Mouse (Mus musculus) T-cell, adult 2 months (primary cell): ENCODE data around the gene Slc38a11.

Source experiments
- DNase-seq: peaks from one replicate; pipeline ENCODE4 v3.0.0; 2022; ENCODE audit warnings: low spot score

Gene Slc38a11

DNA sequence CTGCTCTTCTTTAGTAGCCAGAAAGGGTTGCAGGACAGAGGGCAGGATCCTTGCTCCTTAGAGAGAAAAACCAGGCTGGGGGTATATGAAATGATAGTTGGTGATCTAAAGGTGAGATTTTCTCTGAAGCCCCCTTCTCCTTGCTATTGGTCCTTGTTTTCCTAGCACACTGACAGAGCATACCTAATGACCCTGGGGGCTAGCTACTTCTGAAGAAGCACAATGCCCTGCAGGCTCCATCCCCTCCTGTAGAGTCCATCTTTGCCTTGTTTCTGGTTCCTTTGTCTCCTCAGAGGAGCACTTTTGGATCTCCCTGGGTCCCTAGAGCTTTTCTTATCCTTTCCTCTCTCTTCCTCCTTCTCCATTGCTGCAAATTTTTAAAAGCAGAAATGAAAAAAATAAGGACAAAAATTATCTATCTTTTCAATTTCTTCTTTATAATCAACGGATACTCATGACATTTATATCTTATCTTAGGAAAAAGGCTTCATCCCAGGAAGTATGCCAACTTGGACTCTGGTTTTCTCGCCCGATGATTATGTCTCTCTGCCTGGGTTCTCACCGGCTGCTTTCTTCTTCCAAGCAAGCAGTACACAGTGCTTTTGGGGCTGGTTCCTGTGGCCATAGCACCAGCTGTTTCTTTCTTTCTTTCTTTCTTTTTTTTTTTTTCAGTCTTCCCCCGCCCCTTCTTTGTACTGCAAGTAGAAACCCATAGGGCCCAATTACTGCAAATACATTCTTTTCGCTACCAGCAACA is 41.7 kb downstream of the Slc38a11 start:
- DNase-seq, result no peak

DNA sequence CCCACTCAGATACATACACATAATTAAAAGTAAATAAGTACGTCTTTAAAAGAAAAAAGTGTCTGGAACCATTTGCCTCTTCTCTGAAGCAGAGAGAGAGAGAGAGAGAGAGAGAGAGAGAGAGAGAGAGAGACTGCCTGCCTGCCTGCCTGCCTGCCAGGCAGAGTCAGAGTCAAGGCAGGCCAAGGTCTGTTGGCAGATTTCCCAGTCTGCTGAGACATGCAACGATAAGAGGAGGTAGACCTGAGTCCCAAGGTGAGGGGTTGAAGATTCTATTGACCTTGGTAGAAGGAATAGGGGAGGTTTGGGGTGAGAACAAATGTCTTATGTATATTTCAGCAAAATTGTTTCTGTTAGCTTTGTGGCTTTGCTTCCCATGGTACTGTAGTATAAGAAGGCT is 42.9 kb downstream of the Slc38a11 start:
- no peak for DNase-seq

DNA sequence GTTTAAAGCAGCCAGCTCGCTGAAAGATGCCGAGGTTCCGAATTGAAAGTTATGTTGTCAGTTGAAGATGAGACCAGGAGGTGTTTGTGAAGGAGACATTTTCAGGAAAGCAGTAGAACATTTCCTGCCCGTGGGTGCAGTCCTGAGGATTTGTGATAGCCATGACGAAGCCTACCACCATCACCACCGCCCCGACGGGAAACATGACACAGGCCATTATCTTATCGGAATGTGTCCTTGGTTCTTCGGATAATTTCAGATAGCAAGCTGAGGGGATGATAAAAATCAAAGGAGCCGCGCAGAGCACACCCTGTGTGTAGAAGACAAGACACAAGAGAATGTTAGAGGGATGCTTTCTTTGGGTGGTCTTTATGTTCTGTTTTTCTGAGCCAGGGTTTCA is 47.1 kb downstream of the Slc38a11 start:
- no peak for DNase-seq

DNA sequence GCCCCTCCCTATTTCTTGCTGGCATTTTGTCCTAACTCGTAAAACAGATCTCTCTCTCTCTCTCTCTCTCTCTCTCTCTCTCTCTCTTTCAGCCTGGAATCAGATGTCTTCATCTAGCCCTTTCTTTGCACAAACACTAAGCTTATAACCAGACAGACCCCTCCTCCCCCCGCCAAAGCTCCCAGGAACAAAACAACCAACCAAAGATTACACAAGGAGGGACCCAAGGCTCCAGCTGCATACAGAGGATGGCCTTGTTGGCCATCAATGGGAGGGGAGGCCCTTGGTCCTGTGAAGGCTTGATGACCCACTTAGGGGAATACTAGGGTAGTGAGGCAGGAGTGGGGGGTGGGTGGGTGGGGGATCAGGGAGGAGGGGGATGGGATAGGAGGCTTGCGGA is 52.6 kb downstream of the Slc38a11 start:
- DNase-seq, result no peak

DNA sequence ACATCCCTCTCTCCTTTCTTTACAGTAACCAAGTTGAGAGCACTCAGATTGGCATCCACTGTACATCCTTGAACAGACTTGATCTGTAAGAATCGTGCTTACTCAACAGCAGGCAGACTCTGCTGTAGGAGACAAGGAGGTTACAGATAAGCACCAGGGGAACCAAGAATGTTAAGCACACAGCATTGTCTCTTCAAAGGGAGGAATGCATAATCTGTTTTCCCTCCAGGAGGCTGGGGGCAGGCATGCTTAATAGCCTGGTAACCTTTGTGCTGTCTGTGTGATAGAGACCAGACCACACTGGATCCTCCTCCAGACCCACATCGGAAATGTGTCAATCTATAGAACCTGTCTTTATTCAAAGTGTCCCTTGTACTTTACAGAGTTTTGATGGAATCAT is 67.3 kb downstream of the Slc38a11 start:
- DNase-seq, result no peak

DNA sequence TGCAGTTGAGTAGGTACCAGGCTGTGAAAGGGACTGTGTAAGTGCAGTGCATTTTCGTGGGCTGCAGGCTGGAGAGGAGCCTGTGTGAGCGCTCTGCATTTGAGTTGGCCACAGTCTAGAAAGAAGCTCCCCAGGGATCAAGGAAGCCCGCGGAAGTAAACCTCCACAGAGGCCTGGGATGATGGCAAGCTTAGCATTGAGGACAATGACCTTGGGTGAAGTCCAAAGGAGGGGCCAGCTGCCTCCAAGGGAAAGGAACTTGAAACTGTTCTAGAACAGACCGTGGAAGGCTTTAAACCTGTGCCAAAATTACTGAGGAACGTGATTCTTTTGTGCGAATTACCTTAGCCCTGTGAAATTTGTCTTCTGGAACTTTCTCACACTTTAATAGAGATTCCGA is 69.7 kb downstream of the Slc38a11 start:
- DNase-seq, result no peak

DNA sequence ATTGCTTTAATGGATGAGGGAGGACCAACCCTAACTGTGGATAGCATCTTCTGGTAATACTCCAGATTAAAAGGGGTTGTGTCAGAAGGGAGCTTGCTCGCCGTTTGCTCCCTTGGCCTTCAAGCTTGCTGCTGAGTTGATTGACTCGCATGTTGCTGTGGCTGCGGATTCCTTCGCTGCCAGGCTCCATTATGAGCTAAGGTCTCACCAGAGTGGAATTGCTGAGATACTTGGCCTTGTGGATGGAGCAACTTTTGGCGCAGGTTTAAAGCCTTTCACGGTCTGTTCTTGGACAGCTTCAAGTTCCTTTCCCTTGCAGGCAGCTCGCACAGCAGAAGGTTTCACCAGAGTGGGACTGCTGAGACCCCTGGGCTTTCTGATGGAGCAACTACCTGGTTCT is 70.4 kb downstream of the Slc38a11 start:
- DNase-seq, result no peak

DNA sequence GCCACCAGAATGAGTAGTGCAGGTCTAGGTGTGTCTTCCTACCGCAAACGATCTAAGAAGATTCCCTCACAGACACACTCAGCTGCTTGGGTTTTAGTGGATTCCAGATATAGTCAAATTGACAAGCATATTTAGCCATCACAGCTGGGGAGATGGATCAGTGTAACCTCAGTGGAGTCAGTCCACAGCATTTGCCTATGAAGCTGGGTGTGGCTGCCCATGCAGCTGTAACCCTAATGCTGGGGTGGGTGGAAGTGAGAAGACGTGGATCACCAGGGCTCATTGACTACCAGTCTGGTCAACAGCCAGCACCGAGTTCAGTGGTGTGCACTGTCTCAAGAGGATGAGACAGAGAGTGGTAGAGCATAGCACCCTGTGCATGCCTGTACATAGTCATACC is 74.1 kb downstream of the Slc38a11 start:
- DNase-seq, result no peak

DNA sequence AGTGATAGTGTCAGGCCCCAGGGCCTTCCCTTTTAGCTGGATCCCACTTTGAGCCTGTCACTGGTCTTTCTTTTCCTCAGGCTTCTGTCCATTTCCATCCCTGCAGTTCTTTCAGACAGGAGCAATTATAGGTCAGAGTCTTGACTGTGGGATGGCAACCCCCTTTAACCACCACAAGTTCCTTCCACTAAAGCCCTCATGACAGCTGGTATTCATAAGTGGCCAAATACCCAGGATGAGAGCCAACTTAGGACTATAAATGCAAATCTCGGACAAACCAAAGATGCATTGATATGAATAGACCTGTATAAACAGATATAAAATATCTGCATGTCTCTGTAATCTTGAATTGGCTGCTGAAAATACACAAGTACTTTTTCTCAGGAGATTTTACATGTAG is 75.1 kb downstream of the Slc38a11 start:
- DNase-seq, result no peak

DNA sequence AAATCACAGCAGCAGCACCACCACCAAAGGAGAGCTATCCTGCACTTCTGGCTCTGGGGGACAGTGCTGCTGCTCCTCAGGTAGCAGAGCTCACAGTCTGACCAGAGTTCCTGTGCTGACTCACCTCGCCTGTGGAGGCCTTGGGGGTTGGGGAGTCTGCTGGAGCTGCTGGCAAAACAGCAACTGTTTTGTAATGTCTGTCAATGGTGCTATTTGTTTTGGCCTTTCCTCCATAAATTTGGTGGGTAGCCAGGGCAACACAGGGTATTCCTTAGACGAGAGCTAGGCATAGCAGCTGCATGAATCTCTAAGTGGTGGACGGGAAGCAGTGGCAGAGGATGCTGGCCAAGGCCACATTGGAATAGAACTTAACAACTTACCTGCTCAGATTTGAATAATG is 78.5 kb downstream of the Slc38a11 start:
- DNase-seq, result no peak

DNA sequence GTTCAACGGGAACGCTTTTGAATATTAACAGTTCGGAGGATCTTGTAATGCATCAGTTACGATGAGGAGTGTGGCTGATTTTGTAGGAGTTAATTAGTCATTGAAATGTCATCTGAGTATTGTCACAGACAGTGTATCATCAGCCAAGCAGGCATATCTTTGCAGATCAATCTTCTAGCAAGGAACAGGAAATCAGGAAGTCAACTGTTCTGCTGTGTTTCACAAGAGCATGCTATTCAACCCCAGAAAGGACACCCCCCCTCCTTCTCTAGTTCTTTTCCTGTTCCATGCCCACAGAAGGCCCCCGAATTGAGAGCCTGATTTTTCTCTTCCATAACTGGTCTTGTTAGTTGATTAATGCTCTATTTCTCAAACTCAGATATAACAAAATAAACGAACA is 80.9 kb downstream of the Slc38a11 start:
- DNase-seq, result no peak

DNA sequence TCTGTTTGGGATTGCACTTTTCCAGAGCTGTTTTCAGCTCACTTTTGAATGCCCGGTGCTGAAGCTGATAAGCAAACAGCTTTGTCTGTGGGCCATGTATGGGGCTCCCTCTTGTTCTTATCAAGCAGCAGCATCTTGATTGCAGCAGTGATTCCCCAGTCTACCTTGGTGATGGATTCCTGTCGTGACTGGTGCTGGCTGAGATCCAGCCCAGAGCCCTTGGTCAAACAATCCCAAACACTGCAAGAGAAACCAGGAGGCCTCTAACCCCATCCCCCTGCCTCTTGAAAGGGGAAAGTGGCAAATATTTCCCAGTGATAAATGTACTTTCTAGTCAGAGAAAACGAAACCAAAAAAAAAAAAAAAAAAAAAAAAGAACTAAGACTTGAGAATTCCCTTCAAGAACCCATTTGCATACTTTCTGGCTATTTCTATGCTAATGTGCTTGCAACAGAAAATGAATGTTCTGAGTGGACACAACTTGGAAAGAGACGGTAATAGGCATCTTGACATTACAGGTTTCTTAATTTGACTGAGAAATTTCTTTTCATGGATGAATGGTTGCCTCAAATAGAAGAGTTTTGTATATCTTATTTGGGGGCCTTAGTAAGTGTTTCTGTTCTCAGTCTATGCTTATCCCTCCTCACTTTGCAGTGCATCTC is 84.7 kb downstream of the Slc38a11 start:
- no peak for DNase-seq

DNA sequence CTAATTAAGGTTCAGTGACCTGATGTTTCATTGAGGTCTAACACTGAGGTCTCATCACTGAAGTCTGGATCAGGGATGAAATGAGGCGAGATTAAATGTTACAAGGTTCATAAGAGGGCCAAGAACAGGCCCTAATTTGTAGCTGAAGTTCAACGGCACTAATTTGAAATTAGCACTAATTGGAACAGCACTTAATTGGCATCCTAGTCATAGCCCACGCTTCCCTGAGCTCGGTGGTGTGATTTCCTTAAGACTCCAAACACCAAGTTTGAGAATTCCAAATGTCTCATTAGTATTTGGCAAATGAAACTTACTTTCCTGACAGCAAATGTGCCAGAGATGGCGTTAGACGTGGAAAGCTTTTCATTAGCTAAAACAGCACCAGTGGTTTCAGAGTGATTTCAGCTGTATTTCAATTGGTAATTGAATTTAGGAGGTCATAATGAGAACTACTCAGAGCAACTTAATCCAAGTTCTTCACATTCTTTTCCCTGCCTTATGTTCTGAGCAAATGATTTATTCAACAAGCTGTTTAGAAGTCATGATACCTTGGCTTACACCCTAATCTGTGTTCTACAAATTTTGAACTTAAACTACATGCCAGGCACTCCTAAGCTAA is 88.3 kb downstream of the Slc38a11 start:
- DNase-seq, result no peak

DNA sequence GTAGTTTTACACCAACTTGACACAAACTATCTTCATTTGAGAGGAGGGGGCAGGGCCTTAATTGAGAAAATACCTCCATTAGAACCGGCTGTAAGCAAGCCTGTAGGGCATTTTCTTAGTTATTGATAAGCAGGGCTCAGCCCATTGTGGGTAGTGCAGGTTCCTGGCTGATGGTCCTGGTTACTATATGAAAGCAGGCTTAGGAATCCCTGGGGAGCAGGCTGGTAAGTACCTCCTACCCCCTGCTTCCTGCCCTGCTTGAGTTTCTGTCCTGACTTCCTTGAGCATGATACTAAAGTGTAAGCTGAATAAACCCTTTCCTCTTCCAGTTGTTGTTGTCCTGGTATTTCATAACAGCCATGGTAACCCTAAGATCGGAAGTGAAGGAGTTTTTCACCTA is 89.9 kb downstream of the Slc38a11 start:
- no peak for DNase-seq

DNA sequence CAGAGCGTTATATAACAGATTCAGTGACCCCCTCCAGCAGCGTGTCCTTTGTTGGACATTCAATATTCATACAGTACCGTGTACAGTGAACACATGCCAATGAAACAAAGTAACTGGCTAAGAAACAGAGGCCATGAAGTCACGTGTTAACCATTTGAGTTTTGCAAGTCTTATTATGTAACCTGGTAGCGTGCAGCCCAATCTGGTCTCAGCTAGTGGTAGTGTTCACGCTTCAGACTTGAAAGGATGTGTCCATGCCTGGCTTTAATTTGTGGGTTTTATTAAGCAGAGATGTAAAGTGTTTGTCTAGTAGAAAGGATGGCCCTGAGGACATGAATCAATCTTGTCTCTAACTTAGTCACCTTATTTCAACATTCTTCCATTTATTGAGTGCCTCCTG is 95.1 kb downstream of the Slc38a11 start:
- DNase-seq, result no peak

DNA sequence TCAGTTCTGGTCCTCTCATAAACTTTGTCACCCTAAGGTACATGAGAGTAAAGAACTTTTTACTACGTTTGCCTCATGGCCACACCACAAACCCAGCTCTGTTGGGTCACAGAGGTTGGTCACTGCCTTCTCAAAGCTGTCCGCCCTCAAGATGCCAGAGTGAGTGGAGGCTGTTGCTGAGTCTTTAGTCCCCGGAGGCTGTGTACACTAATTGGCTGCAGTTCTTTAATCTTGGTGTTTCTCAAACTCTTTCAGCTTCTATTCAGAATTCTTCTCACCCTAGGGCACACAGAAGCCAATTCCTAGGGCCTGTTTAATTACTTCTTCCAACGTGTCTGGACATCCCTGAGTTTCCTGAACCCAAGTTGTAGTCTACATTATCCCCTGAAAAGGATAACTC is 96.0 kb downstream of the Slc38a11 start:
- DNase-seq, result no peak

DNA sequence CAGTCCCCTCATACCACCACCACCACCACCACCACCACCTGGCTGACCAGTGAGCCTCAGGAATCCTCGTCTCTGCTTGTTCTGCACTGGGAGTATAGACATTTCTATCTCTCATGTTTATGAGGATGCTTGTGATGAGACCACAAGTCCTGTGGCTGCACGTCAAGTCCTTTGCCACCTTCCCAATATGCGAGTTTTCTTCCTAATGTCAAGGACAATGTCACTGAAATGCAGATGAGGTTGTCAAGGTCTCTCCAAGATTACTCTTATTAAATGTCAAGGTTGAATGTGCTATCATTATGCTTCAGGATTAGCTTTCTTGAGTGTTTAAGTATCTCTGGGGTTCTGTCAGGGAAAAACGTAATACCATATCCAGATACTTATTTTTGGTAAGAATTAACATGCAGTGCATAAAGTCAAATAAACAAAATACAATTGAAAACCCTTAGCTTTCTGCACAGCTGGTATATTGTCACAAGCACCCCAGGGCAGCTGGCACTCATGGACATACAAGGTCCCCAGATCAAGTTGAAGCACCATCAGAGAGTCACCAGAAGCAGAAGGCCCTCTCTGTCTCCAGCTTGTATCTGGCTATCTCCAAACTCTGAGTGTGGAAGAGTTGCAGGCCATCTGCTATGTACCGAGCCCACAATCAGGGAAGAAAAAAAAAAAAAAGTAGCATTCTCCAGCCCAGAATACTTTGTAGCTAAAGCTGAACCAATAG is 97.1 kb downstream of the Slc38a11 start:
- no peak for DNase-seq
